Mouse (Mus musculus) small intestine, adult 2 months (tissue): Measurements from ENCODE around the gene Rdh12.

ENCODE experiments used
- CTCF ChIP-seq: fragments of 200-500 bp; IDR thresholded peaks from 2 replicates; pipeline ENCODE4 v1.5.1; 2012; ENCODE audit warnings: low read depth, mild to moderate bottlenecking, control low read depth, inconsistent platforms, low read length, moderate library complexity, mixed read lengths; ENCODE audit not compliant: insufficient replicate concordance, insufficient read length; ENCODE audit errors: extremely low read depth
- POLR2A ChIP-seq: fragments of 200-500 bp; IDR thresholded peaks from 2 replicates; pipeline ENCODE4 v1.6.1; 2012; ENCODE audit warnings: low read depth, mild to moderate bottlenecking, control low read depth, inconsistent platforms, low read length, moderate library complexity

DNA sequence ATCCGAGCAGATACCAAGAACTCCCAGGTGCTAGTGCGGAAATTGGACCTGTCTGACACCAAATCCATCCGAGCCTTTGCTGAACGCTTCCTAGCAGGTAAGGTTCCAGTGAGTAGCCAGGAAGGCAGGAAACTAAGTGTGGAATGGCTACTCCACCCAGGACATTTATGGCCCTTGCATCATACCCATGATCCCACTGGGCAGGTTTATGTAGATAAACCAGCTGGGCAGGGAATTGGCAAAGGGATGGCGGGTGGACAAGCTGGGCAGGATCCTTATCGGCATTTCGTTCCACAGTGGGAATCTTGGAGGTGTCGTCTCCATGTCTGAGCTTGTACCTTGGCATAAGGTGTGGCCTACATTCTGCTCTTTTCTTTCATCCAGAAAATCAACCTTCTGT is 2.7 kb downstream of the Rdh12 start:
- no peak for TF ChIP-seq POLR2A
- no peak for TF ChIP-seq CTCF
